Mouse (Mus musculus): ENCODE results near the gene Zswim1.
"Not testable (repeated sequence)": the region's sequence is repeated elsewhere in the genome, so short reads cannot be mapped to it uniquely, and the experiment has no call there.

Zswim1 gene

DNA sequence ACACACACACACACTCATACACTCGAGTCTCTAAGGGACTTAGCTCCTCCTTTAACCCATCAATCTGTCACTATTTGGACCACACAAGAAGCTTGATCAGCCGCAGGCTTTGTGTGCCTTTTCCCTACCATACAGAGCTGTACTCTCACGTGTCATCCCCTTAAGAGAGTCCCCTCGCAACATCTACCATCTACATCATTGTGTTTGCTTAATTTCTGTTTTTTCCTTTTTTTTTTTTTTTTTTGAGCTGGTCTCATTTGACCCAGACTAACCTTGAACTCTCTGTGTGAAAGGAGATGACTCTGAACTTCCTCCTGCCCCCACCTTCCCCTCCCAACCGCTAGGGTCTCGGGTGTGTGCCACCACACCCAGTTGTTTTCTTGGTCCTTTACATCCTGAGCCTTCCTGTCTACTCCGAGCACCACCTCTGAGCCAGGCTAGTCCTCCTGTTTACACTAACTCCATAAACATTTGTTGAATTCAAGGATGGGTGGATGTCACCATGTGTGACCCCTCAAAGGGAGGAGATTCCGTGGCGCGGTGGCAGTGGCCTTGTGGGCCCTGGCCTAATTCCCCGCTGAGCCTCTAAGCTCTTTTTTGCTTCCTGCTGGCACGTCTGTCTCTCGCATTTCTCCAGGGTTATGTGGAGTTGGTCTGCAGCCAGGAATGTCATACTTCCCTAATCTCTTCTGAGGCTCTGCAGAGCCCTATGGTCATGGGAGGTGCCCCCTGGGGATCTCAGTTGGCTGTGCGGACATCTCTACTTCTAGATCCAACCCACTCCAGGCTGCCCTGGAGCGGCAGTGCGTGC, 44.5 kb downstream of the Zswim1 start:
- peak; percentile 85 for DNase-seq (ENCODE audit: low spot score)

DNA sequence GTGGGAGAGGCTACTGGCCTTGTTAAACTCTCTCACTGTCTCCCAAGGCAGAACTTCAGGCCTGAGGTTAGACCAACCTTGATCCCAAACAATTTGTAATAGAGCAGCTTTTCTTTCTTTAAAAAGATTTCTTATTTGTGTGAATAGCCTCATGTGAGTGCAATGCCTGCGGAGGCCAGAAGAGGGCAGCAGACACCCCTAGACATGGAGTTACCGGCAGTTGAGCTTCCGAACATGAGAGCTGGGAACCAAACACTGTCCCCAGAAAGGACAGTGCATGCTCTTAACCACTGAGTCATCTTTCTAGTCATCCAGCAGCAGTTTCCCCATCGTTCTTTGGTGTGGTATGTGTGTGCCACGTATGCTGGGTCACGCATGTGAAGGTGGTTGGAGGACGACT, 45.1 kb downstream of the Zswim1 start:
- DNase-seq (ENCODE audit: low spot score), result no peak

DNA sequence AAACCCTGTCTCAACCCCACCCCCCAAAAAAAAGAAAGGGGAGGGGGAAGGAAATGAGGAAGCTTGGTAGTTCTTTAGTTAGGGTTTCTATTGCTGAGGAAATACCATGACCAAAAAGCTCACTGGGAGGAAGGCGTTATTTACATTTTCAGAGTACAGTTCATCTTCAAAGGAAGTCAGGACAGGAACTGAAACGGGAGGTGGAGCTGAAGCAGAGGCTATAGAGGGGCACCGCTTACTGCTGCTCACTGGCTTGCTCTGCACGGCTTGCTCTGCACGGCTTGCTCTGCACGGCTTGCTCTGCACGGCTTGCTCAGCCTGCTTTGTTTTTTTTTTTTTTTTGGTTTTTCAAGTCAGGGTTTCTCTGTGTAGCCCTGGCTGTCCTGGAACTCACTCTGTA, 46.0 kb downstream of the Zswim1 start:
- no peak for DNase-seq (ENCODE audit: low spot score)

DNA sequence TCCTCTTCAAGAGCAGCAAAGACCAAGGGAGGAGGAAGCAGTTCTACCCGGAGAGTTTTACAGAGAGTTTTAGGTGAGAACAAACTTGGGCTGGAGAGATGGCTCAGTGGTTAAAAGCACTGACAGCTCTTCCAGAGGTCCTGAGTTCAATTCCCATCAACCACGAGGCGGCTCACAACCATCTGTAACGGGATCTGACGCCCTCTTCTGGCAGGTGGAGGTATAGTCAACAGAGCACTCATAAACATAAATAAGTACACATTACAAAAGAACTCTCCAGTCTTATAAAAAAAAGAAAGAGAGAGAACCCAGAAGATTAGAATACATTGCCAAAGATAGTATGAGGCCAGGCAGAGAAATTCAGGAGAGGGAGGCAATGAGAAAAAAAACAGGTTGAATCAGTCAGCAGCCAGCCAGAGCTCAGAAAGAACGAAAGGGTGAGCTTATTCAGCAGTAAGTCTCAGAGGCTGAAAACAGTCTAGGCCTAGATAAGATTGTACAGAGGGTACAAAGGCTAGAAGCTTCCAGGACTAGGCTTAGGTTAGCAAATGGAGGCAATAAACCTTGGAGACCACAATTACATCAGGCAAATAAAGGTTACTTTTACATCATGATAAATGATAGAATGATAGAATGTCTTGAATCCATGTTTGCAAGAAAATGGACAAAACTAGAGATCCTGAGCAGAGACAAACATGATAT, 49.3 kb downstream of the Zswim1 start:
- DNase-seq (ENCODE audit: low spot score), result no peak

DNA sequence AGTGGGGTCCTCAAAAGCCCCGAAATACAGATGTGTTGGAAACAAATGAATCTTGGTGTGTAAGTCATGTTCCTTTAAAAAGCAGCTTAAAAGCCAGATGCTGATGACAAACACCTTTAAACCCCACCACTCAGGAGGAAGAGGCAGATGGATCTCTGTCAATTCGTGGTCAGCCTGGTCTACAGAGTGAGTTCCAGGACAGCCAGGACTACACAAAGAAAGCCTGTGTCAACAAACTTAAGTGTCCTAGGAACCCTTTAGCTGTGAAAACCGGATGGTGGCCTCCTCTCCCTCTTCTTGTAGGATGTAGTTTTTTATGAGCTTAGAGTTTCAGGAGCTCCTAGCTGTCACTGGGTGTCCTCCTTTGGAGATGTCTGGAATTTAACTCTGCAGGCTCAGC, 51.1 kb downstream of the Zswim1 start:
- DNase-seq (ENCODE audit: low spot score), result no peak

DNA sequence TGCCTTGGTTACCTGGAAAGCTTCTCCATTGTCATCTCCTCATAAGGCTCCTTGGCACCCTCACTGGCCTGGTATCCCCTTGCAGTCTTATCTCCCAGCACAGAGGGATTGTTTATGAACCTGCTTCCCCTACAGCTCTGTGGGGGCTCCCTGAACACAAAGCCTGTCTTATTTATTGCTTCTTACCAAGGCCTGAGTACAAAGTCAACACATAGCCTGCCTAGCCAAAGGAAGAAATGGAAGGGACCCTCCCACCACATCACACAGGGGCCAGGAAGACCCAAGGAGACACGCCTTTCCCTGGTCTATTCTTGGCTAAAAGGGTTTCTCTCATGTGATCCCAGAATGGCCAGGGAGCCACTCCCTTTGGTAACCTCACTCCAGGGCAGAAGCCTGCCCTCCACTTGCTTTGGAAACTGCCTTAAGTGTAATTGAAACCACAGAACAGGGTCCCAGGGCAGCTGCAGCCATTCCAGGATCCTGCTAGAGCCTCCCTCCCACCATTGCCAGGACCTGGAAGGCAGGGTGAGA, 51.8 kb downstream of the Zswim1 start:
- DNase-seq (ENCODE audit: low spot score), result peak; percentile 52

DNA sequence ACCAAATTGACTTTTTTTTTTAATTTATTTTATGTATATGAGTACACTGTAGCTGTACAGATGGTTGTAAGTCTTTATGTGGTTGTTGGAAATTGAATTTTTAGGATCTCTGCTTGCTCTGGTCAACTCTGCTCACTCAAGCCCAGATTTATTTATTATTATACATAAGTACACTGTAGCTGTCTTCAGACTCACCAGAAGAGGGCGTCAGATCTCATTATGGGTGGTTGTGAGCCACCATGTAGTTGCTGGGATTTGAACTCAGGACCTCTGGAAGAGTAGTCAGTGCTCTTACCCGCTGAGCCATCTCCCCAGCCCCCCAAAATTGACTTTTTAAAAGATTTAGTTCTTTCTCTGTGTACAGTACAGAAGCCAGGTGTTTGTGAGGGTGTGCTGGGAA, 53.2 kb downstream of the Zswim1 start:
- DNase-seq (ENCODE audit: low spot score), result not testable (repeated sequence)

Measured in adipocyte (in vitro differentiated cells).